Comparison of ENCODE assay signal across 26 mouse cellular contexts in genomic region chr9:20763099-20763498, GRCm38 (mm10). TPM values are rescaled to one million over a fixed set of nuclear protein-coding genes. Genes with fewer than 3 reads are reported as not detected.
A peak's percentile ranks its signal among the peaks of the same experiment; 100 is the strongest.
DNase-seq lines count a peak whose midpoint lies in the region; ATAC-seq and TF ChIP-seq lines count a peak whose summit lies in the region.
"Had no signal": no experiment of that assay in that cellular context is flagged by ENCODE, and none has a peak within 500 bp of the region (broad histone marks: within the 10 kb centered on the region; RNA-seq: fewer than 3 reads in every experiment).

No protein-coding gene starts in this region.

- no peak for TF ChIP-seq POLR2A in brain, embryonic 14.5 days (IDR thresholded peaks at IDR 0.05; ENCODE audit: borderline replicate concordance, extremely low read depth, insufficient read depth, insufficient read length, poor library complexity, severe bottlenecking)

- no peak for DNase-seq in forebrain, postnatal 0 days
- peak; percentile 37 for DNase-seq in kidney, postnatal 10 days
- peak; percentile 45 for DNase-seq in brain, embryonic 14.5 days (ENCODE audit: low read depth)
- peak; percentile 45 for DNase-seq in heart, postnatal 4 days
- no peak for DNase-seq in thymus, postnatal 4 days
- DNase-seq: gastrocnemius, postnatal 14 days; kidney, adult 18-20 months; kidney, postnatal 36 days; lung, postnatal 10 days had no signal

- TF ChIP-seq CTCF in forebrain, postnatal 0 days (IDR thresholded peaks at IDR 0.05; ENCODE audit: low read depth), result no peak
- TF ChIP-seq CTCF in brain, embryonic 14.5 days (IDR thresholded peaks at IDR 0.05; ENCODE audit: borderline replicate concordance, extremely low read depth, insufficient read depth, insufficient read length), result no peak

- peak overlapping the region; percentile 27; the same call in 1 of the 2 replicates for H3K27ac ChIP-seq in forebrain, embryonic 12.5 days
- no peak overlapping the region for H3K27ac ChIP-seq in forebrain, postnatal 0 days (ENCODE audit: low read depth, low read length)
- H3K27ac ChIP-seq in kidney, embryonic 15.5 days, result no peak overlapping the region
- H3K27ac ChIP-seq: embryonic facial prominence, embryonic 10.5 days; limb, embryonic 15.5 days; midbrain, embryonic 15.5 days had no signal

- no peak overlapping the region for H3K9ac ChIP-seq in forebrain, embryonic 12.5 days
- no peak overlapping the region for H3K9ac ChIP-seq in forebrain, postnatal 0 days
- H3K9ac ChIP-seq in kidney, embryonic 15.5 days, result no peak overlapping the region
- H3K9ac ChIP-seq: limb, embryonic 15.5 days; midbrain, embryonic 15.5 days had no signal

- no peaks in the 10 kb centered on the region for H3K9me3 ChIP-seq in forebrain, embryonic 12.5 days
- H3K9me3 ChIP-seq in forebrain, postnatal 0 days (ENCODE audit: low read length), result no peaks in the 10 kb centered on the region
- no peaks in the 10 kb centered on the region for H3K9me3 ChIP-seq in kidney, embryonic 15.5 days (replicated peaks)
- H3K9me3 ChIP-seq: embryonic facial prominence, embryonic 10.5 days; limb, embryonic 15.5 days; midbrain, embryonic 15.5 days had no signal

- H3K36me3 ChIP-seq in forebrain, embryonic 12.5 days (replicated peaks), result no peaks in the 10 kb centered on the region
- no peaks in the 10 kb centered on the region for H3K36me3 ChIP-seq in forebrain, postnatal 0 days (ENCODE audit: insufficient read depth)
- H3K36me3 ChIP-seq in kidney, embryonic 15.5 days, result no peaks in the 10 kb centered on the region
- H3K36me3 ChIP-seq: embryonic facial prominence, embryonic 10.5 days; limb, embryonic 15.5 days; midbrain, embryonic 15.5 days had no signal

- H3K27me3 ChIP-seq in forebrain, embryonic 12.5 days, result no peaks in the 10 kb centered on the region
- no peaks in the 10 kb centered on the region for H3K27me3 ChIP-seq in forebrain, postnatal 0 days (ENCODE audit: insufficient read depth, low read length)
- H3K27me3 ChIP-seq in kidney, embryonic 15.5 days, result no peaks in the 10 kb centered on the region
- H3K27me3 ChIP-seq: limb, embryonic 15.5 days; midbrain, embryonic 15.5 days; Patski had no signal

- peaks cover 12% of the 10 kb centered on the region; the same call in 1 of the 2 replicates for H3K4me1 ChIP-seq in forebrain, embryonic 12.5 days
- H3K4me1 ChIP-seq in forebrain, postnatal 0 days (ENCODE audit: insufficient read depth), result peaks cover 4% of the 10 kb centered on the region; the same call in 1 of the 2 replicates
- peaks cover 7% of the 10 kb centered on the region; the same call in 1 of the 2 replicates for H3K4me1 ChIP-seq in kidney, embryonic 15.5 days
- H3K4me1 ChIP-seq: embryonic facial prominence, embryonic 10.5 days; midbrain, embryonic 15.5 days had no signal

- 88% methylated on average over 1 of the region's 1 CpGs for WGBS in forebrain, embryonic 12.5 days
- WGBS in forebrain, postnatal 0 days, result 60% methylated on average over 1 of the region's 1 CpGs
- 65% methylated on average over 1 of the region's 1 CpGs for WGBS in kidney, embryonic 15.5 days

- no peak overlapping the region for H3K4me3 ChIP-seq in forebrain, embryonic 12.5 days (replicated peaks)
- no peak overlapping the region for H3K4me3 ChIP-seq in forebrain, postnatal 0 days (ENCODE audit: low read depth, low read length)
- no peak overlapping the region for H3K4me3 ChIP-seq in kidney, embryonic 15.5 days (replicated peaks)
- H3K4me3 ChIP-seq: embryonic facial prominence, embryonic 10.5 days; erythroblast, embryonic 14.5 days; limb, embryonic 15.5 days; midbrain, embryonic 15.5 days had no signal

- ATAC-seq in forebrain, embryonic 12.5 days (ENCODE audit: low FRiP score), result no peak
- ATAC-seq in forebrain, postnatal 0 days, result no peak
- ATAC-seq in kidney, embryonic 15.5 days (replicated peaks; ENCODE audit: low FRiP score), result no peak
- ATAC-seq: midbrain, embryonic 15.5 days; Patski had no signal

- no peak overlapping the region for H3K4me2 ChIP-seq in forebrain, embryonic 12.5 days
- H3K4me2 ChIP-seq in forebrain, postnatal 0 days (ENCODE audit: low read depth), result no peak overlapping the region
- no peak overlapping the region for H3K4me2 ChIP-seq in kidney, embryonic 15.5 days
- H3K4me2 ChIP-seq: limb, embryonic 15.5 days; midbrain, embryonic 15.5 days had no signal

RNA-seq across cellular contexts. Expression of gene Olfm2, which starts 16.9 kb away (rescaled TPM):
- 35.2 and 36.4 TPM in 2 replicates for polyA plus RNA-seq in forebrain, embryonic 12.5 days (2016; fragmentation: Nextera tagmentation; extraction: Ambion mirVana)
- 251 and 263 TPM in 2 replicates for total RNA-seq in forebrain, postnatal 0 days (2014; rRNA removed)
- polyA plus RNA-seq in forebrain, postnatal 0 days (2015; fragmentation: Nextera tagmentation; extraction: Ambion mirVana), result 210 and 249 TPM in 2 replicates
- polyA plus RNA-seq in kidney, embryonic 15.5 days (2015; fragmentation: Nextera tagmentation; extraction: Ambion mirVana), result 4.7 and 7.1 TPM in 2 replicates
- 139 and 162 TPM in 2 replicates for polyA plus RNA-seq in brain, embryonic 14.5 days (2012; rRNA removed)
- under 1 TPM; 0.36 to 0.43 TPM for total RNA-seq in heart, postnatal 4 days (2021)
- total RNA-seq: megakaryocyte, adult 5-6 weeks had no signal
- polyA plus RNA-seq: erythroblast, embryonic 14.5 days had no signal

RNA-seq across cellular contexts. Expression of gene Col5a3, which starts 51.8 kb away (rescaled TPM):
- polyA plus RNA-seq in forebrain, embryonic 12.5 days (2016; fragmentation: Nextera tagmentation; extraction: Ambion mirVana), result 0.29 and 0.55 TPM in 2 replicates
- 1.2 and 3.7 TPM in 2 replicates for total RNA-seq in forebrain, postnatal 0 days (2014; rRNA removed)
- 0.40 TPM in 2 replicates for polyA plus RNA-seq in forebrain, postnatal 0 days (2015; fragmentation: Nextera tagmentation; extraction: Ambion mirVana)
- 2.5 and 4.4 TPM in 2 replicates for polyA plus RNA-seq in kidney, embryonic 15.5 days (2015; fragmentation: Nextera tagmentation; extraction: Ambion mirVana)
- polyA plus RNA-seq in brain, embryonic 14.5 days (2012; rRNA removed), result 0.85 and 1.2 TPM in 2 replicates
- total RNA-seq in heart, postnatal 4 days (2021), result 10 to 100 TPM; 12.1 to 13.3 TPM
- polyA plus RNA-seq: erythroblast, embryonic 14.5 days had no signal

RNA-seq across cellular contexts. Expression of gene Rdh8, which starts 55.2 kb away (rescaled TPM):
- polyA plus RNA-seq in forebrain, embryonic 12.5 days (2016; fragmentation: Nextera tagmentation; extraction: Ambion mirVana), result not detected in 2 replicates
- total RNA-seq in forebrain, postnatal 0 days (2014; rRNA removed), result not detected in 2 replicates
- polyA plus RNA-seq in forebrain, postnatal 0 days (2015; fragmentation: Nextera tagmentation; extraction: Ambion mirVana), result not detected in 2 replicates
- not detected in 2 replicates for polyA plus RNA-seq in kidney, embryonic 15.5 days (2015; fragmentation: Nextera tagmentation; extraction: Ambion mirVana)
- not detected in 2 replicates for polyA plus RNA-seq in brain, embryonic 14.5 days (2012; rRNA removed)
- total RNA-seq in heart, postnatal 4 days (2021), result not detected
- total RNA-seq: adrenal gland, adult 18-20 months; layer of hippocampus, postnatal 10 days; left cerebral cortex, postnatal 14 days; megakaryocyte, adult 5-6 weeks had no signal
- polyA plus RNA-seq: C2C12; embryonic facial prominence, embryonic 10.5 days; erythroblast, embryonic 14.5 days; heart, postnatal 0 days; hindbrain, embryonic 16.5 days; limb, embryonic 15.5 days; liver, embryonic 16.5 days; midbrain, embryonic 15.5 days; neural tube, embryonic 11.5 days; Patski; stomach, embryonic 16.5 days had no signal

Comparison
In these comparisons a context has a peak if more than half of its experiments do, and no peak if none do; other contexts are left out.
1. DNase-seq: peak in kidney, postnatal 10 days (single experiment), brain, embryonic 14.5 days (single experiment) and heart, postnatal 4 days (single experiment); none in forebrain, postnatal 0 days (single experiment) and thymus, postnatal 4 days (single experiment).